19 mouse cellular contexts compared by ENCODE assay signal in genomic region chr6:134513011-134513410, GRCm38 (mm10). TPM values are rescaled to one million over a fixed set of nuclear protein-coding genes. Genes with fewer than 3 reads are reported as not detected.
DNase-seq lines count a peak whose midpoint lies in the region; ATAC-seq and TF ChIP-seq lines count a peak whose summit lies in the region.
"Had no signal": no experiment of that assay in that cellular context is flagged by ENCODE, and none has a peak within 500 bp of the region (broad histone marks: within the 10 kb centered on the region; RNA-seq: fewer than 3 reads in every experiment).

No protein-coding gene starts in this region.

- H3K36me3 ChIP-seq in forebrain, embryonic 16.5 days (ENCODE audit: control insufficient read depth, insufficient read depth): no peaks in the 10 kb centered on the region
- peaks cover 13% of the 10 kb centered on the region for H3K36me3 ChIP-seq in forebrain, embryonic 10.5 days (replicated peaks)
- H3K36me3 ChIP-seq in kidney, adult 2 months (ENCODE audit: control insufficient read depth, insufficient read depth, low read length): peaks cover 2% of the 10 kb centered on the region; the same call in 1 of the 2 replicates
- no peaks in the 10 kb centered on the region for H3K36me3 ChIP-seq in neural tube, embryonic 15.5 days
- H3K36me3 ChIP-seq: limb, embryonic 15.5 days; lung, embryonic 15.5 days had no signal

- 50% methylated on average over 6 of the region's 6 CpGs for WGBS in forebrain, embryonic 16.5 days
- WGBS in forebrain, embryonic 10.5 days: 83% methylated on average over 6 of the region's 6 CpGs
- 60% methylated on average over 6 of the region's 6 CpGs for whole genome bisulfite sequencing in kidney, adult 2 months
- WGBS in neural tube, embryonic 15.5 days: 82% methylated on average over 6 of the region's 6 CpGs
- WGBS in olfactory bulb, adult 2 months: 75% methylated on average over 6 of the region's 6 CpGs

- peak overlapping the region; percentile 25; the same call in 1 of the 2 replicates for H3K27ac ChIP-seq in forebrain, embryonic 16.5 days (ENCODE audit: low read length)
- no peak overlapping the region for H3K27ac ChIP-seq in forebrain, embryonic 10.5 days
- peak overlapping the region; percentile 43; the same call in 1 of the 2 replicates for H3K27ac ChIP-seq in kidney, adult 2 months (ENCODE audit: insufficient read depth, low read depth, low read length)
- H3K27ac ChIP-seq in neural tube, embryonic 15.5 days (replicated peaks): 0 out of 2 replicates have a peak overlapping the region, but pooled peaks have one; percentile 23
- H3K27ac ChIP-seq in olfactory bulb, adult 2 months (ENCODE audit: insufficient read depth, low read depth, low read length): peak overlapping the region; percentile 7; the same call in 1 of the 2 replicates
- H3K27ac ChIP-seq: hindbrain, embryonic 13.5 days; limb, embryonic 15.5 days had no signal

- ATAC-seq in forebrain, embryonic 16.5 days: peak; percentile 69
- no peak for ATAC-seq in neural tube, embryonic 15.5 days (ENCODE audit: low FRiP score)
- ATAC-seq: intestine, postnatal 0 days; midbrain, embryonic 16.5 days had no signal

- H3K4me3 ChIP-seq in forebrain, embryonic 16.5 days (replicated peaks; ENCODE audit: low read length): no peak overlapping the region
- no peak overlapping the region for H3K4me3 ChIP-seq in forebrain, embryonic 10.5 days
- no peak overlapping the region for H3K4me3 ChIP-seq in kidney, adult 2 months (ENCODE audit: insufficient read depth, low read depth, low read length)
- H3K4me3 ChIP-seq in neural tube, embryonic 15.5 days (replicated peaks): no peak overlapping the region
- no peak overlapping the region for H3K4me3 ChIP-seq in olfactory bulb, adult 2 months (ENCODE audit: insufficient read depth, low read depth, low read length)
- H3K4me3 ChIP-seq: hindbrain, embryonic 13.5 days; limb, embryonic 15.5 days; lung, embryonic 15.5 days had no signal

- peaks cover 20% of the 10 kb centered on the region for H3K4me1 ChIP-seq in forebrain, embryonic 16.5 days (replicated peaks; ENCODE audit: control insufficient read depth, insufficient read depth, low read length)
- H3K4me1 ChIP-seq in forebrain, embryonic 10.5 days: peaks cover 31% of the 10 kb centered on the region
- H3K4me1 ChIP-seq in kidney, adult 2 months (ENCODE audit: control insufficient read depth, insufficient read depth, low read length): peaks cover 41% of the 10 kb centered on the region
- peaks cover 31% of the 10 kb centered on the region for H3K4me1 ChIP-seq in neural tube, embryonic 15.5 days
- peaks cover 3% of the 10 kb centered on the region; the same call in 1 of the 2 replicates for H3K4me1 ChIP-seq in olfactory bulb, adult 2 months (ENCODE audit: control insufficient read depth, insufficient read depth, low read length)

- DNase-seq in forebrain, embryonic 10.5 days (ENCODE audit: extremely low spot score, low spot score): no peak
- no peak for DNase-seq in kidney, adult 2 months
- no peak for DNase-seq in kidney, adult 9 months
- DNase-seq in neural tube, embryonic 10.5 days (ENCODE audit: extremely low spot score, low spot score): no peak
- DNase-seq in left cerebral cortex, adult 8-10 months (ENCODE audit: low spot score in 2 of 2): no peak
- DNase-seq: adrenal gland, postnatal 25 days; cerebellum, adult 9-10 months; kidney, postnatal 14 days; layer of hippocampus, adult 9-11 months; right cerebral cortex, postnatal 25 days; thymus, postnatal 25 days had no signal

- no peak overlapping the region for H3K9ac ChIP-seq in forebrain, embryonic 16.5 days (replicated peaks; ENCODE audit: low read depth, low read length)
- no peak overlapping the region for H3K9ac ChIP-seq in neural tube, embryonic 15.5 days (replicated peaks)
- H3K9ac ChIP-seq: hindbrain, embryonic 13.5 days; limb, embryonic 15.5 days; lung, embryonic 15.5 days had no signal

- no peak for TF ChIP-seq CTCF in kidney, adult 2 months (conservative IDR thresholded peaks at IDR 0.05; ENCODE audit: insufficient read depth, insufficient read length, low read depth, low read length)
- TF ChIP-seq CTCF in olfactory bulb, adult 2 months (IDR thresholded peaks at IDR 0.05; ENCODE audit: insufficient read depth, low read depth, low read length): no peak

- H3K4me2 ChIP-seq in forebrain, embryonic 16.5 days (ENCODE audit: low read length): no peak overlapping the region
- no peak overlapping the region for H3K4me2 ChIP-seq in neural tube, embryonic 15.5 days
- H3K4me2 ChIP-seq: hindbrain, embryonic 13.5 days; limb, embryonic 15.5 days; lung, embryonic 15.5 days had no signal

- H3K27me3 ChIP-seq in forebrain, embryonic 16.5 days (replicated peaks; ENCODE audit: control insufficient read depth, insufficient read depth, low read length): no peaks in the 10 kb centered on the region
- H3K27me3 ChIP-seq in forebrain, embryonic 10.5 days (ENCODE audit: poor library complexity, severe bottlenecking): no peaks in the 10 kb centered on the region
- no peaks in the 10 kb centered on the region for H3K27me3 ChIP-seq in kidney, adult 2 months (replicated peaks; ENCODE audit: control insufficient read depth, insufficient read depth, low read length)
- H3K27me3 ChIP-seq in neural tube, embryonic 15.5 days (replicated peaks): no peaks in the 10 kb centered on the region
- H3K27me3 ChIP-seq: hindbrain, embryonic 13.5 days; limb, embryonic 15.5 days; lung, embryonic 15.5 days had no signal

- no peak for TF ChIP-seq POLR2A in kidney, adult 2 months (IDR thresholded peaks at IDR 0.05; ENCODE audit: low read depth, low read length)
- TF ChIP-seq POLR2A in olfactory bulb, adult 2 months (IDR thresholded peaks at IDR 0.05; ENCODE audit: insufficient read depth, low read depth, low read length): no peak

- no peaks in the 10 kb centered on the region for H3K9me3 ChIP-seq in forebrain, embryonic 16.5 days (ENCODE audit: control insufficient read depth, low read length)
- no peaks in the 10 kb centered on the region for H3K9me3 ChIP-seq in forebrain, embryonic 10.5 days
- no peaks in the 10 kb centered on the region for H3K9me3 ChIP-seq in neural tube, embryonic 15.5 days (replicated peaks)
- H3K9me3 ChIP-seq: hindbrain, embryonic 13.5 days; limb, embryonic 15.5 days; lung, embryonic 15.5 days had no signal

RNA-seq across cellular contexts. Expression of gene Lrp6, which starts 53.8 kb away (rescaled TPM):
- polyA plus RNA-seq in forebrain, embryonic 16.5 days (2015; fragmentation: Nextera tagmentation; extraction: Ambion mirVana): 20.0 and 24.9 TPM in 2 replicates
- polyA plus RNA-seq in forebrain, embryonic 10.5 days (2016; fragmentation: Nextera tagmentation; extraction: Ambion mirVana): 25.4 and 25.9 TPM in 2 replicates
- 39.6 and 46.0 TPM in 2 replicates for polyA plus RNA-seq in kidney, adult 2 months (2012; rRNA removed)
- 14.6 and 17.9 TPM in 2 replicates for polyA plus RNA-seq in neural tube, embryonic 15.5 days (2015; fragmentation: Nextera tagmentation; extraction: Ambion mirVana)
- polyA plus RNA-seq in olfactory bulb, adult 2 months (2012; ENCODE audit: insufficient read depth, insufficient read length, low replicate concordance, missing spikeins): 154 TPM in 1 of 2 replicates, not detected in the other
- 10 to 100 TPM; 45.9 to 47.0 (median 46.4) TPM for total RNA-seq in left cerebral cortex, adult 8-10 months (2022)
